Comparison of ENCODE assay signal across 8 mouse cellular contexts in the genomic region with DNA sequence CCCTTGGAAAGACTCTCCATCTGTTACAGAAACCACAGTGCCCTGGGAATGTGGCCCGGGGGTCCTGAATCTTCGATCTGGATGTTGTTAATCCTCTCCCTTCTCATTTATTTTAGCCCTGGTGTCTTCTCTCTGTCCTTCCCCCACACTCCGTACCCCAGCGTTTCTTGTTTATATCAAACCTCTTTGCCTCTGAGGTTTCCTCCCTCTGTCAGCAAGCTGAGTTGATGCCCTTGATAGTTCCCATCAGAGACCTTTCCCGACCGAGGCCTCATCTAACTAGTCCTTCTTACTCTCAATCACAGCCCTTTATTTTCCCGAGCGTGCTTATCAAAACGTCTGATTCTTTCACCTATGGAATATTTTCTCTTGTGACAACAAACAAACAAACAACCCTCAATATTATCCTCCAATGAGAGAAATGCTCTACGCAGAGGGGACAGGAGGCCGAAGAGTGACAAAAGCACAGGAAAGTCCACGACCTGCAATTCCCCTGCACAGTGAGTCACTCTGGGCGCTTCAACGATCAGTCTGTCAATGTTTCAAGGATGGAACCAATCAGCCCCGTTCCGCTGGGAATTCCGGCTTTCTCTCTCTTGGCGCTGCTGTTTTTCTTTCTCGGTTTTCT. TPM values are rescaled to one million over a fixed set of nuclear protein-coding genes. Genes with fewer than 3 reads are reported as not detected.
DNase-seq lines count a peak whose midpoint lies in the region; ATAC-seq and TF ChIP-seq lines count a peak whose summit lies in the region.

No protein-coding gene starts in this region.

- H3K9ac ChIP-seq in ES-Bruce4 (ENCODE audit: low read depth, poor library complexity, severe bottlenecking): peak overlapping the region; percentile 79
- peak overlapping the region; percentile 58 for H3K9ac ChIP-seq in forebrain, embryonic 15.5 days (replicated peaks)
- peak overlapping the region; percentile 74 for H3K9ac ChIP-seq in liver, embryonic 16.5 days (ENCODE audit: low read depth, low read length)

- under 1% methylated on average over 19 of the region's 19 CpGs for WGBS in forebrain, embryonic 15.5 days
- WGBS in liver, embryonic 16.5 days (ENCODE audit: insufficient replicate concordance): 2% methylated on average over 19 of the region's 19 CpGs

- H3K36me3 ChIP-seq in ES-Bruce4 (ENCODE audit: control insufficient read depth, insufficient read depth, low read length, poor library complexity, severe bottlenecking): no peaks in the 10 kb centered on the region
- H3K36me3 ChIP-seq in forebrain, embryonic 15.5 days: no peaks in the 10 kb centered on the region
- H3K36me3 ChIP-seq in liver, embryonic 16.5 days (ENCODE audit: control insufficient read depth, insufficient read depth): no peaks in the 10 kb centered on the region

- H3K4me3 ChIP-seq in ES-Bruce4 (ENCODE audit: low read depth, low read length): peak overlapping the region; percentile 90
- peak overlapping the region; percentile 94 for H3K4me3 ChIP-seq in forebrain, embryonic 15.5 days
- H3K4me3 ChIP-seq in liver, embryonic 16.5 days (ENCODE audit: low read depth, low read length): peak overlapping the region; percentile 99

- H3K4me1 ChIP-seq in ES-Bruce4 (ENCODE audit: control insufficient read depth, insufficient read depth, low read length): no peaks in the 10 kb centered on the region
- H3K4me1 ChIP-seq in forebrain, embryonic 15.5 days: peaks cover 38% of the 10 kb centered on the region
- H3K4me1 ChIP-seq in liver, embryonic 16.5 days (ENCODE audit: control insufficient read depth, low read depth, low read length): peaks cover 26% of the 10 kb centered on the region

- no peak for TF ChIP-seq EP300 in ES-Bruce4 (IDR thresholded peaks at IDR 0.05; ENCODE audit: insufficient read depth, low read depth, low read length)

- TF ChIP-seq POLR2A in ES-Bruce4 (IDR thresholded peaks at IDR 0.05; ENCODE audit: insufficient read depth, low read length): no peak

- TF ChIP-seq CTCF in ES-Bruce4 (IDR thresholded peaks at IDR 0.05; ENCODE audit: low read depth, low read length): no peak

- H3K27me3 ChIP-seq in ES-Bruce4 (ENCODE audit: control insufficient read depth, insufficient read depth, low read length, poor library complexity, severe bottlenecking): no peaks in the 10 kb centered on the region
- no peaks in the 10 kb centered on the region for H3K27me3 ChIP-seq in forebrain, embryonic 15.5 days
- no peaks in the 10 kb centered on the region for H3K27me3 ChIP-seq in liver, embryonic 16.5 days (ENCODE audit: control insufficient read depth, insufficient read depth, low read depth, low read length)

- peak; percentile 27; the same call in 1 of the 2 replicates for ATAC-seq in forebrain, embryonic 15.5 days (replicated peaks)
- ATAC-seq in liver, embryonic 16.5 days (ENCODE audit: low read depth): no peak
- no peak for ATAC-seq in megakaryocyte progenitor cell, adult 5-6 weeks (replicated peaks; ENCODE audit: poor library complexity)

- peak; percentile 36 for DNase-seq in heart, adult 8-10 months (ENCODE audit: low spot score)
- DNase-seq in heart, postnatal 10 days: no peak
- no peak for DNase-seq in urinary bladder, postnatal 25 days (ENCODE audit: low spot score)
- DNase-seq in kidney, postnatal 36 days: no peak

- no peaks in the 10 kb centered on the region for H3K9me3 ChIP-seq in ES-Bruce4 (replicated peaks; ENCODE audit: control insufficient read depth, insufficient read depth, low read length, poor library complexity, severe bottlenecking)
- no peaks in the 10 kb centered on the region for H3K9me3 ChIP-seq in forebrain, embryonic 15.5 days
- H3K9me3 ChIP-seq in liver, embryonic 16.5 days (replicated peaks; ENCODE audit: control insufficient read depth, low read length): no peaks in the 10 kb centered on the region

- peak overlapping the region; percentile 76 for H3K4me2 ChIP-seq in forebrain, embryonic 15.5 days (replicated peaks)
- peak overlapping the region; percentile 89 for H3K4me2 ChIP-seq in liver, embryonic 16.5 days (ENCODE audit: low read depth, low read length)

- intact Hi-C loops in heart, postnatal 10 days (cut with DNase I): no loop called here

- peak overlapping the region; percentile 27; the same call in 1 of the 2 replicates for H3K27ac ChIP-seq in ES-Bruce4 (ENCODE audit: insufficient read depth, low read length)
- peak overlapping the region; percentile 87 for H3K27ac ChIP-seq in forebrain, embryonic 15.5 days (replicated peaks)
- H3K27ac ChIP-seq in liver, embryonic 16.5 days (ENCODE audit: low read length): peak overlapping the region; percentile 89

RNA-seq across cellular contexts. Expression of gene Borcs6, which starts 0.7 kb away (rescaled TPM):
- 10 to 100 TPM; 16.1 to 18.7 (median 17.1) TPM for total RNA-seq in heart, adult 8-10 months (2022)
- 10 to 100 TPM; 16.7 to 19.4 TPM for total RNA-seq in heart, postnatal 10 days (2021)
- polyA plus RNA-seq in ES-Bruce4 (2011; ENCODE audit: insufficient read depth, insufficient read length, low read depth, missing spikeins): 4.0 and 7.0 TPM in 2 replicates
- 12.8 and 15.4 TPM in 2 replicates for polyA plus RNA-seq in forebrain, embryonic 15.5 days (2015; fragmentation: Nextera tagmentation; extraction: Ambion mirVana)
- 3.1 and 3.6 TPM in 2 replicates for polyA plus RNA-seq in liver, embryonic 16.5 days (2015; fragmentation: Nextera tagmentation; extraction: Ambion mirVana)
- total RNA-seq in megakaryocyte progenitor cell, adult 5-6 weeks (2015): 6.2 and 7.6 TPM in 2 replicates
- total RNA-seq in megakaryocyte progenitor cell, adult 5-6 weeks (2017): 6.6 and 6.7 TPM in 2 replicates

RNA-seq across cellular contexts. Expression of gene Tmem107, which starts 11.8 kb away (rescaled TPM):
- 1 to 10 TPM; 6.3 to 8.4 (median 7.5) TPM for total RNA-seq in heart, adult 8-10 months (2022)
- total RNA-seq in heart, postnatal 10 days (2021): 1 to 10 TPM; 5.8 to 7.8 TPM
- polyA plus RNA-seq in ES-Bruce4 (2011; ENCODE audit: insufficient read depth, insufficient read length, low read depth, missing spikeins): 17.1 and 24.7 TPM in 2 replicates
- polyA plus RNA-seq in forebrain, embryonic 15.5 days (2015; fragmentation: Nextera tagmentation; extraction: Ambion mirVana): 47.6 and 50.5 TPM in 2 replicates
- 20.2 and 21.7 TPM in 2 replicates for polyA plus RNA-seq in liver, embryonic 16.5 days (2015; fragmentation: Nextera tagmentation; extraction: Ambion mirVana)
- total RNA-seq in megakaryocyte progenitor cell, adult 5-6 weeks (2015): 18.6 and 23.4 TPM in 2 replicates
- 23.9 and 40.6 TPM in 2 replicates for total RNA-seq in megakaryocyte progenitor cell, adult 5-6 weeks (2017)

RNA-seq across cellular contexts. Expression of gene Aurkb, which starts 13.4 kb away (rescaled TPM):
- total RNA-seq in heart, adult 8-10 months (2022): under 1 TPM in 2 of 4 experiments, not detected in 2; 0.33 to 0.75 TPM
- 10 to 100 TPM; 11.6 to 15.4 TPM for total RNA-seq in heart, postnatal 10 days (2021)
- 108 and 121 TPM in 2 replicates for polyA plus RNA-seq in ES-Bruce4 (2011; ENCODE audit: insufficient read depth, insufficient read length, low read depth, missing spikeins)
- 68.3 and 81.8 TPM in 2 replicates for polyA plus RNA-seq in forebrain, embryonic 15.5 days (2015; fragmentation: Nextera tagmentation; extraction: Ambion mirVana)
- polyA plus RNA-seq in liver, embryonic 16.5 days (2015; fragmentation: Nextera tagmentation; extraction: Ambion mirVana): 101 and 107 TPM in 2 replicates
- 100 and 103 TPM in 2 replicates for total RNA-seq in megakaryocyte progenitor cell, adult 5-6 weeks (2015)
- 103 and 128 TPM in 2 replicates for total RNA-seq in megakaryocyte progenitor cell, adult 5-6 weeks (2017)

RNA-seq across cellular contexts. Expression of gene Vamp2, which starts 29.4 kb away (rescaled TPM):
- 10 to 100 TPM; 57.1 to 72.2 (median 68.6) TPM for total RNA-seq in heart, adult 8-10 months (2022)
- 10 to 100 TPM; 71.1 to 85.8 TPM for total RNA-seq in heart, postnatal 10 days (2021)
- polyA plus RNA-seq in ES-Bruce4 (2011; ENCODE audit: insufficient read depth, insufficient read length, low read depth, missing spikeins): 39.5 and 41.6 TPM in 2 replicates
- 179 and 188 TPM in 2 replicates for polyA plus RNA-seq in forebrain, embryonic 15.5 days (2015; fragmentation: Nextera tagmentation; extraction: Ambion mirVana)
- 16.4 and 25.4 TPM in 2 replicates for polyA plus RNA-seq in liver, embryonic 16.5 days (2015; fragmentation: Nextera tagmentation; extraction: Ambion mirVana)
- total RNA-seq in megakaryocyte progenitor cell, adult 5-6 weeks (2015): 36.6 and 41.2 TPM in 2 replicates
- total RNA-seq in megakaryocyte progenitor cell, adult 5-6 weeks (2017): 8.2 and 12.8 TPM in 2 replicates

RNA-seq across cellular contexts. Expression of gene Per1, which starts 36.2 kb away (rescaled TPM):
- 10 to 100 TPM; 33.3 to 81.2 (median 48.5) TPM for total RNA-seq in heart, adult 8-10 months (2022)
- total RNA-seq in heart, postnatal 10 days (2021): 100 to 1,000 TPM in 1 of 2 experiments, 10 to 100 TPM in 1; 61.4 to 101 TPM
- polyA plus RNA-seq in ES-Bruce4 (2011; ENCODE audit: insufficient read depth, insufficient read length, low read depth, missing spikeins): 25.0 and 29.3 TPM in 2 replicates
- 7.6 and 8.2 TPM in 2 replicates for polyA plus RNA-seq in forebrain, embryonic 15.5 days (2015; fragmentation: Nextera tagmentation; extraction: Ambion mirVana)
- polyA plus RNA-seq in liver, embryonic 16.5 days (2015; fragmentation: Nextera tagmentation; extraction: Ambion mirVana): 6.9 and 8.5 TPM in 2 replicates
- 8.3 and 8.8 TPM in 2 replicates for total RNA-seq in megakaryocyte progenitor cell, adult 5-6 weeks (2015)
- 4.0 and 4.8 TPM in 2 replicates for total RNA-seq in megakaryocyte progenitor cell, adult 5-6 weeks (2017)

Comparison
In these comparisons a context has a peak if more than half of its experiments do, and no peak if none do; other contexts are left out.
1. RNA of gene Aurkb, which starts 13.4 kb away (total RNA-seq): 100 to 128 TPM in megakaryocyte progenitor cell, adult 5-6 weeks and 11.6 to 15.4 TPM in heart, postnatal 10 days; 0.33 to 0.75 TPM in heart, adult 8-10 months; every median in the first group is over 4 times any median in the second.
2. H3K27ac ChIP-seq: peak in every context shown above with its lines; median percentile 89 in liver, embryonic 16.5 days; 87 in forebrain, embryonic 15.5 days; 27 in ES-Bruce4.
3. Peak in every context shown above with its lines, with median percentiles within 50 percentile points of each other: H3K4me3 ChIP-seq and H3K9ac ChIP-seq.